Mouse (Mus musculus): Measurements from ENCODE around the gene Agpat2. TPM values are rescaled to one million over a fixed set of nuclear protein-coding genes. Genes with fewer than 3 reads are reported as not detected.
A peak's percentile ranks its signal among the peaks of the same experiment; 100 is the strongest.

Agpat2 gene
- polyA plus RNA-seq, 1 experiment from 2014 or later = 28.7 TPM

GRCm38 (mm10) chr2:26635489-26636324 lies 31.5 kb upstream of the Agpat2 start:
- Histone ChIP-seq H3K36me3 (peaks cover 47% of the 10 kb centered on the region), H3K27me3 (replicated peaks) (no peaks in the 10 kb centered on the region), H3K4me3 (no peak overlapping the region), H3K9ac (no peak overlapping the region), H3K4me1 (peaks cover 33% of the 10 kb centered on the region), H3K27ac (no peak overlapping the region), H3K9me3 (replicated peaks) (no peaks in the 10 kb centered on the region), H3K4me2 (no peak overlapping the region)
- WGBS (ENCODE audit: insufficient replicate concordance) = 54% methylated on average over 21 of the region's 21 CpGs
- peak; percentile 44 for ATAC-seq

DNA sequence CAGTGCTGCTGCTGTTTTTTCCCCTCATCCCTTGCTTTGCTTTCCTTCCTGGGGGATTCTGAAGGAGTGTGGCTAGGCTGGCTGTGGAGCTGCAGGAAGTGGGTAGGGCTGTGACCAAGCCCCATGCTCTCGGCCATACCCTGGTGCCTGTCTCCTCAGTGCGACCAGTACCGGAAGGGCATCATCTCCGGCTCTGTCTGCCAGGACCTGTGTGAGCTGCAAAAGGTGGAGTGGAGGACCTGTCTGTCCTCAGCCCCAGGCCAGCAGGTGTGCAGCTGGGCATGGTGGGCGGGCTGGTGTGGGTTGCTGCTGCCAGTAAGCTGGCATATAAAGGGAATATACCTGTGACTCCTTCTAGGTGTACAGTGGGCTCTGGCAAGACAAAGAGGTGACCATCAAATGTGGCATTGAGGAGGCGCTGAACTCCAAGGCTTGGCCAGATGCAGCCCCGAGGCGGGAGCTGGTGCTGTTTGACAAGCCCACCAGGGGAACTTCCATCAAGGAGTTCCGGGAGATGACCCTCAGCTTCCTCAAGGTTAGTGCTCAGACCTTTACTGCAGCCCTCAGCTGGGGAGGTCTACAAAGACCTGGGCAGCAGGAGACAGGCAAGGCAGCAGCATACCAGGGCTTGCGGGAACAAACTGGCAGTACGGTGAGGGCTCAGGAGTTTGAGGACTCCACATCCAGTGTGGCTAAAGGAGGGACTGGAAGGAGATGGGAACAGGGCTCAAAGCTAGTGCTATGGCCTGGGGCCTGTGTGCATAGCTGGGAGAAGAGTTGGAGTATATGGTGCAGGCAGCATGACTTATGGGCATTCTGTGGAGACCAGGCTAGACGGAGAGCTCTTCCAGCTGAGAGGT lies 30.6 kb upstream of the Agpat2 start:
- Histone ChIP-seq H3K27ac (no peak overlapping the region), H3K36me3 (peaks cover 47% of the 10 kb centered on the region), H3K9me3 (replicated peaks) (no peaks in the 10 kb centered on the region), H3K27me3 (replicated peaks) (peaks cover 4% of the 10 kb centered on the region), H3K4me3 (no peak overlapping the region), H3K4me1 (peaks cover 29% of the 10 kb centered on the region), H3K9ac (no peak overlapping the region), H3K4me2 (no peak overlapping the region)
- ATAC-seq = peak; percentile 19
- WGBS (ENCODE audit: insufficient replicate concordance) = 34% methylated on average over 12 of the region's 12 CpGs

- H3K36me3 ChIP-seq = peaks cover 46% of the 10 kb centered on the region
- WGBS (ENCODE audit: insufficient replicate concordance) = 45% methylated on average over 4 of the region's 4 CpGs
- ATAC-seq = no peak
- H3K4me2 ChIP-seq = no peak overlapping the region
- no peak overlapping the region for H3K9ac ChIP-seq
- H3K9me3 ChIP-seq (replicated peaks) = no peaks in the 10 kb centered on the region
- H3K27me3 ChIP-seq (replicated peaks) = peaks cover 12% of the 10 kb centered on the region
- H3K4me1 ChIP-seq = peaks cover 30% of the 10 kb centered on the region
- H3K27ac ChIP-seq = no peak overlapping the region
- H3K4me3 ChIP-seq = no peak overlapping the region
Observed at GRCm38 (mm10) chr2:26633953-26634530, 29.8 kb upstream of the Agpat2 start.

GRCm38 (mm10) chr2:26632541-26633395 lies 28.6 kb upstream of the Agpat2 start:
- Histone ChIP-seq H3K4me2 (no peak overlapping the region), H3K36me3 (peaks cover 34% of the 10 kb centered on the region), H3K4me3 (no peak overlapping the region), H3K9ac (no peak overlapping the region), H3K4me1 (peaks cover 29% of the 10 kb centered on the region), H3K27ac (no peak overlapping the region), H3K27me3 (replicated peaks) (peaks cover 24% of the 10 kb centered on the region), H3K9me3 (replicated peaks) (no peaks in the 10 kb centered on the region)
- ATAC-seq = no peak
- WGBS (ENCODE audit: insufficient replicate concordance) = 76% methylated on average over 16 of the region's 16 CpGs

- H3K9me3 ChIP-seq (replicated peaks) = no peaks in the 10 kb centered on the region
- WGBS (ENCODE audit: insufficient replicate concordance) = 28% methylated on average over 5 of the region's 5 CpGs
- H3K4me2 ChIP-seq = peak overlapping the region; percentile 87
- peak overlapping the region; percentile 68 for H3K9ac ChIP-seq
- ATAC-seq = no peak
- peak overlapping the region; percentile 60 for H3K4me3 ChIP-seq
- peaks cover 44% of the 10 kb centered on the region for H3K27me3 ChIP-seq (replicated peaks)
- H3K4me1 ChIP-seq = peaks cover 18% of the 10 kb centered on the region
- no peaks in the 10 kb centered on the region for H3K36me3 ChIP-seq
- H3K27ac ChIP-seq = no peak overlapping the region
Observed at GRCm38 (mm10) chr2:26628792-26629437, 24.7 kb upstream of the Agpat2 start.

DNA sequence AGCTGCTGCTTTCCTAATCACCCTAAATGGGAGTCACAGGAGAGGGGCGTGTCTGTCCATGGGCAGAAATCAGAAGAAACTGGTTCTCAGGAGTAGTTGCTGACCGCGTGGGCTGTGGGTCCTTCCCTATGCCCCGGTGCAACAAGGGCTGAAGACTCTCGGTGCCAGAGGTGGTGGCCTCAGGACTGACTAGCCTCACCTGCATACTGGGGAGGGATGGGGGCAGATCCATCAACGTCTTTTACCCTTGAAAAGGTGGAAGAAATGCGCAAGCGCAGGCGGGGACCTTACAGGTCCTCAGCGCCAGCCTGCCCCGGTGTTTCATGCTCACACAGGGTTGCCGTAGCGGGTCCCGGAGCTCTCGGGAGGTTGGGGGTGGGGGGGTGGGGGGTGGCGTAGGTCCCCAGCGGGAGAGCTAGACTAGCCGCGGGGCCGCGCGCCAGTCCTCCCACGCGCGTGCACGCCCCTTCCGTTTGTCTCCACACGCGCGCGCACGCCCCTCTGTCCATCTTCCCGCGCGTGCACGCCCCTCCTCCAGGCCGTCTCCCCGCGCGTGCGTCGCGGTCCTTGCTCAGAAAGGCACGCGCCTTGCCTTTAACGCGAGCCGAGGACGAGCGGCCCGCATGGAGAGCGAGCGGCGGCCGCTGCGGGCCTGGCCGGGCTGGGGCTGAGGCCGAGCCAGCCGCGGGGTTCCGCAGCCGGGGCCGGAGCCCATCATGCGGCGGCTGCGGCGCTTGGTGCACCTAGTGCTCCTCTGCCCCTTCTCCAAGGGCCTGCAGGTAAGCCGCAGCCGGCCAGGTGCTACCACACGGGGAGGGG lies 23.9 kb upstream of the Agpat2 start, which contains the start of gene Fam69b:
Fam69b (plus strand) TSS at position 537 of the 819 bp plus-strand sequence.
- peak; percentile 27; the same call in 1 of the 2 replicates for ATAC-seq
- H3K4me3 ChIP-seq = peak within 1 kb of the TSS; percentile 60
- H3K36me3 ChIP-seq = no peaks in the 10 kb centered on the region
- no peak within 1 kb of the TSS for H3K27ac ChIP-seq
- no peaks in the 10 kb centered on the region for H3K9me3 ChIP-seq (replicated peaks)
- 2% methylated on average over 62 of the region's 70 CpGs for WGBS (ENCODE audit: insufficient replicate concordance)
- peak within 1 kb of the TSS; percentile 68 for H3K9ac ChIP-seq
- H3K4me1 ChIP-seq = peaks cover 18% of the 10 kb centered on the region
- H3K4me2 ChIP-seq = peak within 1 kb of the TSS; percentile 87
- peaks cover 44% of the 10 kb centered on the region for H3K27me3 ChIP-seq (replicated peaks)

DNA sequence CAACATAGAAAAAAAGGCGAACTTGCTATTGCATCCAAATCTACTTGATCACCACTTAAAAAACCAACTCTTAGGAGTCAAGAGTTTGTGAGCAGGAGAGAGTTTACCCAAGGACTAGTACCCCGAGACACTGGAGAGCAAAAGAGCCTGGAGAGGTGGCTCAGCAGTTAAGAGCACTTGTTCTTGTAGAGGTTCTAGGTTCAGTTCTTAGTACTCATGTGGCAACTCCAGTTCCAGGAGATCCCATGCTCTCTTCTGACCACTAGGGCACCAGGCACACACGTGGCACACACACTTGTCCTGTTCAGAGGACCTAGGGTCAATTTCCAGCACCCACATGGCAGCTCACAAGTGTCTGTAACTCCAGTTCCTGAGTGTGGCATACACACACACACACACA lies 21.9 kb upstream of the Agpat2 start:
- no peak overlapping the region for H3K4me3 ChIP-seq
- no peak overlapping the region for H3K9ac ChIP-seq
- H3K4me2 ChIP-seq = no peak overlapping the region
- peaks cover 44% of the 10 kb centered on the region for H3K27me3 ChIP-seq (replicated peaks)
- ATAC-seq = no peak
- WGBS (ENCODE audit: insufficient replicate concordance) = 49% methylated on average over 3 of the region's 3 CpGs
- no peak overlapping the region for H3K27ac ChIP-seq
- no peaks in the 10 kb centered on the region for H3K36me3 ChIP-seq
- no peaks in the 10 kb centered on the region for H3K9me3 ChIP-seq (replicated peaks)
- peaks cover 18% of the 10 kb centered on the region for H3K4me1 ChIP-seq

DNA sequence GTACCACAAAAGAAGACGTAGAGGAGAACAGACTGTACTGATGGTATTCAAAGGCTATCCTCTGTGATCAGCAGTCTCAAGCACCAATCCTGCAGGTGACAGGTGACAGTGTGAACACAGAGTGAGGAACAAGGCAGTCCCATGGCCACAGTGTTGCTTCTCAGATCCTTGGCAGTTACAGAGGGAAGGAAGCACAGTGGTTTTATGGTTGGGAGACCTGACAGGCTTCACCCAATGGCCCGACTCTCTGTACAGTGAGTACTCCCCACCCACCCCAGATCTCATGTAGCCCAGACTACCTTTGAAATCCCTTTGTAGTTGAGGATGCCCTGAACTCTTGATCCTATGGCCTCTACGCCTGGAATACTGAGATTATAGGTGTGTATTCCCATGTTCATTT lies 21.2 kb upstream of the Agpat2 start:
- H3K9me3 ChIP-seq (replicated peaks) = no peaks in the 10 kb centered on the region
- 64% methylated on average over 3 of the region's 3 CpGs for WGBS (ENCODE audit: insufficient replicate concordance)

DNA sequence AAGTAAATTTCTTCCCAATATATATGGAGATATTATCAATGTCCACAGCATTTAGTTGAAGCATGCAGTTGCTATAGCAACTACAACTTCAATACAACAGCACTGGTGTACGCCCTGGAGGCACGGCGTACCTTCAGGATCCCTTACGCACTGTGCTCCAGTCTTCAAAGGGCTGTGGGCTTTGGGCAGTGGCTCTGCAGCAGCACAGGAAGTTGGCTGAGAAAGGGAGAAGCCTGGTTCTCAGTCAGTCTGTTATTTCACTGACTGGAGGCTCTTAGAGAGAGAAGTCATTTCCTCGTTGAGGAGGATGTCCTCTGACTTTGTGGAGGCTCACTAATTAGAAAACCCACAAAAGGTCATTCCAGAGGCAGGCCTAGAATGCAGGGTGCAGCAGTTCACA lies 18.8 kb upstream of the Agpat2 start:
- Histone ChIP-seq H3K4me2 (no peak overlapping the region), H3K4me1 (peaks cover 4% of the 10 kb centered on the region; the same call in 1 of the 2 replicates), H3K9ac (no peak overlapping the region), H3K36me3 (no peaks in the 10 kb centered on the region), H3K9me3 (replicated peaks) (no peaks in the 10 kb centered on the region), H3K4me3 (no peak overlapping the region), H3K27ac (no peak overlapping the region), H3K27me3 (replicated peaks) (peaks cover 22% of the 10 kb centered on the region)
- 45% methylated on average over 5 of the region's 5 CpGs for WGBS (ENCODE audit: insufficient replicate concordance)
- ATAC-seq = no peak

More for the DNA sequence above, 21.2 kb upstream of the Agpat2 start:
- Histone ChIP-seq H3K4me1 (peaks cover 18% of the 10 kb centered on the region), H3K9ac (no peak overlapping the region), H3K27me3 (replicated peaks) (peaks cover 44% of the 10 kb centered on the region), H3K4me2 (no peak overlapping the region), H3K4me3 (no peak overlapping the region), H3K36me3 (no peaks in the 10 kb centered on the region), H3K27ac (no peak overlapping the region)
- ATAC-seq = no peak

DNA sequence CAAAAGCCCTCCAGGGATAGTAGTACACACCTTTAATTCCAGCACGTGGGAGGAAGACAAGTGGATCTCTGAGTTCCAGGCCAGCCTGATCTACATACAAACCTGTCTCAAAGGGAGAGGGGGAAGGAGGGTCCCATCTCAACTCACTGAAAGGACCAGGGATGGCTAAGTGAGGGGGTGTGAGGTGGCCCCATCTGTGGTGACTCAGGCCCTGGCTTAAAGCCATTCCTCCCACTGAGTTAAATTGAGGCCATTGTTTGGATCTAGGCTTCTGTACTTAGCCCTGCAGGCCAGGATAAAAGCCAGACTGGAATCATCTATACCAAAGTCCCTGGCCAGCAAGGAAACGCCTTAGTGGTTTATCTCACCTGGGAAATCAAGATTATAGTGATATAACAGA lies 17.0 kb upstream of the Agpat2 start:
- WGBS (ENCODE audit: insufficient replicate concordance) = 49% methylated on average over 2 of the region's 2 CpGs
- H3K36me3 ChIP-seq = no peaks in the 10 kb centered on the region
- H3K4me1 ChIP-seq = no peaks in the 10 kb centered on the region
- H3K9me3 ChIP-seq (replicated peaks) = no peaks in the 10 kb centered on the region
- no peak overlapping the region for H3K27ac ChIP-seq
- H3K27me3 ChIP-seq (replicated peaks) = 0 out of 2 replicates have a peak, but pooled peaks cover 5% of the 10 kb centered on the region
- no peak overlapping the region for H3K4me3 ChIP-seq
- no peak overlapping the region for H3K9ac ChIP-seq
- ATAC-seq = no peak
- H3K4me2 ChIP-seq = no peak overlapping the region
